Mouse (Mus musculus) MEL (cell line): ENCODE data around the gene Otud1. TPM values are rescaled to one million over a fixed set of nuclear protein-coding genes. Genes with fewer than 3 reads are reported as not detected.

Source experiments
- DNase-seq: peaks from one replicate; pipeline ENCODE4 v3.0.0; 2011; ENCODE audit warnings: low read depth, low spot score
- H3K27ac ChIP-seq: 2 replicates; pipeline ENCODE4 v1.5.1; 2012; ENCODE audit warnings: low read depth, mild to moderate bottlenecking, control low read depth, low read length, moderate library complexity; ENCODE audit not compliant: control insufficient read depth
- H3K27me3 ChIP-seq, 2 experiments: fragments of 150-350 bp in 1 of 2; sonication (generic) in 1 of 2; 2 replicates each; pipeline ENCODE4 v1.6.1; 2012; ENCODE audit warnings: low read length in 2 of 2, mild to moderate bottlenecking in 2 of 2, improper control_type of control experiment in 1 of 2, moderate library complexity in 1 of 2; ENCODE audit not compliant: insufficient read depth in 2 of 2, control insufficient read depth in 1 of 2
- H3K36me3 ChIP-seq, 2 experiments: 2 replicates each; pipeline ENCODE4 v1.6.1; 2012 to 2014; ENCODE audit warnings: low read length in 2 of 2, improper control_type of control experiment in 1 of 2, inconsistent platforms in 1 of 2, mild to moderate bottlenecking in 1 of 2; ENCODE audit not compliant: insufficient read depth in 2 of 2, control insufficient read depth in 1 of 2
- H3K4me1 ChIP-seq, 2 experiments: fragments of 150-350 bp in 1 of 2; sonication (generic) in 1 of 2; 2 replicates each; pipeline ENCODE4 v1.6.1; 2012; ENCODE audit warnings: low read length in 2 of 2, improper control_type of control experiment in 1 of 2, mild to moderate bottlenecking in 1 of 2; ENCODE audit not compliant: insufficient read depth in 2 of 2, control insufficient read depth in 1 of 2
- H3K4me3 ChIP-seq, 2 experiments: fragments of 150-350 bp in 1 of 2; sonication (generic) in 1 of 2; 2 replicates each; pipeline ENCODE4 v1.5.1; 2012; ENCODE audit warnings: low read depth in 2 of 2, low read length in 2 of 2, mild to moderate bottlenecking in 2 of 2, moderate library complexity in 2 of 2, control low read depth in 1 of 2, improper control_type of control experiment in 1 of 2; ENCODE audit not compliant: control insufficient read depth in 1 of 2, insufficient read depth in 1 of 2
- H3K79me2 ChIP-seq: 2 replicates; pipeline ENCODE4 v1.6.1; 2012; ENCODE audit warnings: mild to moderate bottlenecking, low read length, moderate library complexity; ENCODE audit not compliant: control insufficient read depth, poor library complexity, insufficient read depth
- H3K9ac ChIP-seq: 2 replicates; pipeline ENCODE4 v1.6.1; 2012; ENCODE audit warnings: low read depth, mild to moderate bottlenecking, control low read depth, low read length, moderate library complexity; ENCODE audit not compliant: control insufficient read depth, poor library complexity, severe bottlenecking
- H3K9me3 ChIP-seq: fragments of 150-350 bp; sonication (generic); replicated peaks from 2 replicates; pipeline ENCODE4 v1.6.1; 2012; ENCODE audit warnings: mild to moderate bottlenecking, low read length, improper control_type of control experiment, moderate library complexity; ENCODE audit not compliant: insufficient read depth
- BHLHE40 ChIP-seq: IDR thresholded peaks from 2 replicates; pipeline ENCODE4 v1.6.1; 2012; ENCODE audit warnings: low read depth, mild to moderate bottlenecking, inconsistent platforms, low read length, improper control_type of control experiment, borderline replicate concordance
- E2F4 ChIP-seq: IDR thresholded peaks from 2 replicates; pipeline ENCODE4 v1.6.1; 2011; ENCODE audit warnings: low read depth, low read length, improper control_type of control experiment, borderline replicate concordance
- EP300 ChIP-seq, 2 experiments: IDR thresholded peaks; 2 replicates each; pipeline ENCODE4 v1.6.1; 2011; ENCODE audit warnings: improper control_type of control experiment in 2 of 2, low read length in 2 of 2, low read depth in 1 of 2, mild to moderate bottlenecking in 1 of 2
- ETS1 ChIP-seq: IDR thresholded peaks from 2 replicates; pipeline ENCODE4 v1.6.1; 2012; ENCODE audit warnings: low read depth, mild to moderate bottlenecking, inconsistent platforms, low read length, improper control_type of control experiment, moderate library complexity
- HCFC1 ChIP-seq: IDR thresholded peaks from 2 replicates; pipeline ENCODE4 v1.6.1; 2012; ENCODE audit warnings: low read depth, mild to moderate bottlenecking, inconsistent platforms, low read length, improper control_type of control experiment, moderate library complexity
- JUND ChIP-seq: IDR thresholded peaks from 2 replicates; pipeline ENCODE4 v1.6.1; 2011; ENCODE audit warnings: low read depth, mild to moderate bottlenecking, improper control_type of control experiment, low read length
- KAT2A ChIP-seq: conservative IDR thresholded peaks from 2 replicates; pipeline ENCODE4 v1.6.1; 2012; ENCODE audit warnings: low read depth, low read length, improper control_type of control experiment, inconsistent platforms
- MAFK ChIP-seq: IDR thresholded peaks from 2 replicates; pipeline ENCODE4 v1.6.1; 2011; ENCODE audit warnings: low read depth, mild to moderate bottlenecking, low read length, improper control_type of control experiment, borderline replicate concordance
- MEF2A ChIP-seq: IDR thresholded peaks from 2 replicates; pipeline ENCODE4 v1.6.1; 2014; ENCODE audit warnings: low read depth, mild to moderate bottlenecking, inconsistent platforms, low read length, improper control_type of control experiment; ENCODE audit not compliant: poor library complexity, insufficient replicate concordance, severe bottlenecking; ENCODE audit errors: extremely low read depth
- MXI1 ChIP-seq: IDR thresholded peaks from 2 replicates; pipeline ENCODE4 v1.6.1; 2011; ENCODE audit warnings: mild to moderate bottlenecking, low read depth, low read length, improper control_type of control experiment
- NELFE ChIP-seq: IDR thresholded peaks from 2 replicates; pipeline ENCODE4 v1.6.1; 2011; ENCODE audit warnings: low read depth, low read length, improper control_type of control experiment
- POLR2AphosphoS2 ChIP-seq: IDR thresholded peaks from 2 replicates; pipeline ENCODE4 v1.6.1; 2011; ENCODE audit warnings: low read length, improper control_type of control experiment
- POLR2AphosphoS5 ChIP-seq: IDR thresholded peaks from 2 replicates; pipeline ENCODE4 v1.6.1; 2012; ENCODE audit warnings: low read depth, borderline replicate concordance, mild to moderate bottlenecking, inconsistent platforms, low read length, moderate library complexity, mixed read lengths
- RAD21 ChIP-seq: IDR thresholded peaks from 2 replicates; pipeline ENCODE4 v1.6.1; 2011; ENCODE audit warnings: mild to moderate bottlenecking, low read depth, low read length, improper control_type of control experiment
- SMC3 ChIP-seq: IDR thresholded peaks from 2 replicates; pipeline ENCODE4 v1.6.1; 2011; ENCODE audit warnings: low read depth, low read length, improper control_type of control experiment
- USF2 ChIP-seq, 2 experiments: IDR thresholded peaks; 2 replicates each; pipeline ENCODE4 v1.6.1; 2011 to 2012; ENCODE audit warnings: improper control_type of control experiment in 2 of 2, low read length in 2 of 2, borderline replicate concordance in 1 of 2, inconsistent platforms in 1 of 2, low read depth in 1 of 2, mild to moderate bottlenecking in 1 of 2; ENCODE audit not compliant: insufficient read depth in 1 of 2
- ZC3H11A ChIP-seq: IDR thresholded peaks from 2 replicates; pipeline ENCODE4 v1.6.1; 2012; ENCODE audit warnings: low read depth, mild to moderate bottlenecking, inconsistent platforms, low read length, improper control_type of control experiment
- polyA plus RNA-seq, 2 experiments: library from polyadenylated mRNA; stranded (reverse) in 1 of 2; unstranded in 1 of 2; fragments of >175 nt in 1 of 2; fragments of >200 nt in 1 of 2; gene quantifications; 2 replicates each; pipeline versions ENCODE4 v1.2.1 to v1.2.4; 2012; ENCODE audit warnings: low replicate concordance in 2 of 2, low read depth in 1 of 2; ENCODE audit not compliant: insufficient read length in 2 of 2, insufficient read depth in 1 of 2, missing spikeins in 1 of 2
- total RNA-seq: library from RNA; depleted of rRNA; stranded (reverse); fragments of 300-350 nt; gene quantifications from 2 replicates; pipeline ENCODE4 v1.2.3, GENCODE M21; 2012

The Otud1 gene
- total and polyA plus RNA-seq, 3 experiments = 0.27 to 0.45 TPM; not detected in 1

GRCm38 (mm10) chr2:19646144-19646543 lies 11.4 kb upstream of the Otud1 start:
- H3K9ac ChIP-seq = no peak overlapping the region
- no peaks in the 10 kb centered on the region for H3K9me3 ChIP-seq
- no peak for DNase-seq

DNA sequence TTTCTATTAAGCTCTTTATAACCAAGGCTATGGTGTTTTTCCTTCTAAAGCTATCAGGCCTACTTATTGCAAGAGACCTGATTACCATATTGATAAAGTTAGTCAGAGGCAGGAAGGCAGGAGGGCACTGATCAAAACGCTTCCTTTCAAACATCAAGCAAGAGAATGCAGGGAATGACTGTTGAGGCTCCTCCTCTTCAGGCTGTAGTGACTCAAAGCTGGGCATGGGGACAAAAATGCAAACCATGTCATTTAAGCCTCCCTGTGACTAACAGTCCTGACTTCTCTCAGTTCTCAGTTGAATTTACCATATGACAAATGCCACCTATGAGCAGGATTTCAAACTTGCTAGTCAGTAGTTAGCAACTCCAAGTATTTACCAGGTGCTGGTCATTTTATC lies 10.6 kb upstream of the Otud1 start:
- TF ChIP-seq KAT2A (no peak), USF2 (IDR thresholded peaks at IDR 0.05; ENCODE audit: borderline replicate concordance in 1 of 2, insufficient read depth in 1 of 2, low read depth in 1 of 2, low read length in 2 of 2) (no peak), EP300 (IDR thresholded peaks at IDR 0.05; ENCODE audit: low read depth in 1 of 2, low read length in 2 of 2) (no peak), ETS1 (no peak), MAFK (no peak), JUND (no peak), HCFC1 (no peak), BHLHE40 (no peak), MXI1 (no peak)
- no peaks in the 10 kb centered on the region for H3K27me3 ChIP-seq

More at GRCm38 (mm10) chr2:19646144-19646543, 11.4 kb upstream of the Otud1 start:
- Histone ChIP-seq H3K4me1 (no peaks in the 10 kb centered on the region), H3K79me2 (no peaks in the 10 kb centered on the region), H3K27ac (no peak overlapping the region), H3K27me3 (no peaks in the 10 kb centered on the region), H3K4me3 (no peak overlapping the region), H3K36me3 (no peaks in the 10 kb centered on the region)
- no peak for TF ChIP-seq RAD21
- no peak for TF ChIP-seq POLR2AphosphoS2
- TF ChIP-seq POLR2AphosphoS5 = no peak
- TF ChIP-seq MEF2A = no peak
- no peak for TF ChIP-seq NELFE
- no peak for TF ChIP-seq E2F4
- TF ChIP-seq MXI1 = no peak
- no peak for TF ChIP-seq MAFK
- no peak for TF ChIP-seq SMC3
- TF ChIP-seq ZC3H11A = no peak

More for the DNA sequence above, 10.6 kb upstream of the Otud1 start:
- DNase-seq = no peak
- no peak overlapping the region for H3K9ac ChIP-seq
- H3K79me2 ChIP-seq = no peaks in the 10 kb centered on the region
- H3K27ac ChIP-seq = no peak overlapping the region
- H3K4me3 ChIP-seq = no peak overlapping the region
- H3K9me3 ChIP-seq = no peaks in the 10 kb centered on the region
- no peaks in the 10 kb centered on the region for H3K4me1 ChIP-seq
- H3K36me3 ChIP-seq = no peaks in the 10 kb centered on the region
